Mouse (Mus musculus) kidney, postnatal 4 days (tissue): ENCODE measurements around the gene Gfm2.

Experiments used
- DNase-seq, 2 experiments: peaks; one replicate each; pipeline ENCODE4 v3.0.0; 2021; ENCODE audit warnings: mixed read lengths in 2 of 2

The Gfm2 gene

DNA sequence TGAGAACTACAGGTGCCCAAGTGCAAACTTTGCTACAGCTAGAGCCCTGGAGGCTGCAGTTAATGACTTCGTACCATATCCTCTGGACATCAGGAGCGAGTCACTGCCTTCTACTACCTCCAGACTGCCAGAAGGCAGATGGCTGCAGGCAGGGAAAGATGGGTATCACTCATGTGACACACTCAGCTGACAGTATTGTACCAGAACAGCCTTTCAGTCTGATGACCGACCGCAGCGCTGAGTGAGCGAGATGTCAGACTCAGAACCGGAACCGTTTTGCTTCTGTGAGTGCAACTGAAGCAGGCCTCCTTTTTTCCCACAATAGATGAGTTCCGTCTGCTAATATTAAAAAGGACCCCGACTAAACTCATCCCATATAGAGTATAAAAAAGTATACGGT is 54.9 kb downstream of the Gfm2 start:
- no peak for DNase-seq

DNA sequence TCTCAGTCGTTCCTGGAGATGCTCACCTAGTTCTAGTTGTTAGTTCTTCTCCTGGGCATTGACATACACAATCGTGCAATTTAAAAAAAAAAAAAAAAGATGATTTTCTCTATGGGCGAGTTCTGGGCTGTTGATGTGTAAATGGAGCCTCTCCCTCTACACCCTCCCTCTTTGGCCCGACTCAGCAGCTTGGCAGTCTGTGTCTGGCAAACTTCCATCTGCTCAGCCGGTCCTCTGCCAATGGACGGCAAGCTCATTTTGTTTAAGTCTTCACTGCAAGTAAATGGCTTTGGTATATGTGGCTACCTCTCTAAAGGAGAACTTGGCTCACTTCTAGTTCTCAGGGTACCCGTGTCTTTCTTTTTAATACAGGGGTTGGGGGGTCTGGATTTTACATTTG is 55.7 kb downstream of the Gfm2 start:
- peak; percentile 24 to 50 for DNase-seq

DNA sequence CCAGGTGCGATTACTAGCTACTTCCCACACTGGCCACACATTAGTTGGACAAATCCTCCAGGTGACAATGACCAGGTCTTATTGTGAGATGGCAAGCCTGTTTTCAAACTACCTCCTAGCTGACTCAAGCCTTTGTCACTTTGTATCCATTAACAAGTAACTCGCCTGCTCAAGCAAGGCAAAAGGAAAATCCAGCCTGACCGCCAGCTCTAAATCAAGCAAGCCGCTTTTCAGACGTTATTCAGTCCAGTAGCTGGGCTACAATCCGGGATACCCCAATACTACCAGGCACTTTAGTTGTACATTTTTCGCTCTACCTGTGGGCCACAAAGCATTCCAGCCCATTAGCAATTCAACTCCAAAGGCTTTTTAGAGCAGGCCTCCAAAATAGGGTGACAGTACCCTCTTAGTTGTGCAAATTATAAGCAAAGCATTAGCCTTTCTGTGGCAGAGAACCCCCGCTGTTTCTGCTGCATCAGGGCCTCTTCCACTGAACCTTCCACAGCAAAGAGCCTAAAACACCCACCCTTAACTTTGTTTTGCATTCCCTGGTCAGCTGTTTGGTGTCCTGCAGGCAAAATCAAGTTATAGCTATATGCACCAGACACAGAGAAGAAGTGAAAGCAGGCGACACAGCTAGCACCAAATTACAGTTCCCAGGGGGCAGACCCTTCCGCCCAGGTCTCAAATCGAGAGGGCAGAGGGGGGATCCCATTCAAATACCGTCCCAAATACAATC is 58.6 kb downstream of the Gfm2 start:
- DNase-seq, result peak in 1 of 2 experiments; percentile 35

DNA sequence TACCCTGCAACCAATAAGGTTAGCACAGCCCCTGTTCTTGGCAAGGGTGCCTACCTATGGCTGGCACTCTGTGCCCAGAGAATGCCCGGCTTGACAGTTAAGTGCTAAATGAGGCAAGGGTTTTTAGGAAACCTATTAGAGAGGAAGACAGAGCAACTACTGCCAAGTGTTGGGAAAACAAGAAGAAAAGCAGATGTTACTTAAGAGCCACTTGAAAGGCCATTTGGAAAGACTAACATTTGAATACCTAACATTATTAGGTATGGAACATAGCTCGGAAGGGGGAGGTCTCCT is 59.1 kb downstream of the Gfm2 start:
- no peak for DNase-seq

DNA sequence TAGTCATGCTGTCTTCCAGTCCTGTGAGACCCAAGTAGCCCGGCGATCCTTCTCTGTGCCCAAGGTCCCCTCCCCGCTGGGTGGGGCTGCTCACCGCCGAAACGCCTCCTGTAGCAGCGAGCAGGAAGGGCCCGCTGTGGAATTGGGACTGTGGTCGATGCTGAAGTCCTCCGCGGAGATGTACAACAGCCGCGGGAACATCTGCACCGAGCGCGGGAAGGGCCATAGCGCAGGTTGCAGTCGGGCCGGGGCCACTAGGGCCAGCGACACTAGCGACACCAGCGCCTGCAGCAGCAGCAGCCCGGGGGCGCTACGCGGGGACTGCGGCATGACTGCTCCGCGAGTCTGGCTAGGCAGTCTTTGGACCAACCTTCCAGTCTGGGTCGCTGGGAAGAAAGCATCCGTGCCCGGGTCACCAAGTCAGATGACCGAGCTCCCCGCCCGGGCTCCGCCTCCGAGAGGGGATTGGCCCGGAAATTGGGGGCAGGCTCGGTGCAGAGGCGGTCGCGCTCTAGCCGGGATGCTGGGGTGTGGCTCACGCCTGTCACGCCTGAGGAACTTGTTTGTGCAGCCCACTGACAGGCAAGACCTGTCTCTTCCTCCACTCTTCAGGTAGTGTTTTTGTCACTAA is 60.3 kb downstream of the Gfm2 start, which contains the start of gene Hexb:
TSS of gene Hexb (minus strand) at position 426 of the 631 bp plus-strand sequence.
- peak; percentile 93 to 96 for DNase-seq

DNA sequence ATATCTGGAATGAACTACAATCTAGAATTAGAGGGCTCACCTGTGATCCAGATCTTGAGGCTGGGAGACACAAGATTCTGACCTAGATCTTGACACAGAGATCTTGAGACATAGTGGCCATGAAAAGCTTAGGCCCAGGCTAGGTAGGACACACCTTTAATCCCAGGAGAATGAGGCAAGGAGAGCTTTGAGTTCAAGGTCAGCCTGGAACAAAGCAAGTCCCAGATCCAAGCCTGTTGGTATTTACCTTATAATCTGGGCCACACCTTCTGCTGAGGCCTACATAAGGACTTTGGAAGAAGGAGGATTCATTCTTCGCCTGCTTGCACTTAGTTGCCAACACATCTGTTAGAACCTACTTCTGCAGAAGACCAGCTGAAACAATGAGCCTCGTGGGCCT is 61.4 kb downstream of the Gfm2 start:
- no peak for DNase-seq

DNA sequence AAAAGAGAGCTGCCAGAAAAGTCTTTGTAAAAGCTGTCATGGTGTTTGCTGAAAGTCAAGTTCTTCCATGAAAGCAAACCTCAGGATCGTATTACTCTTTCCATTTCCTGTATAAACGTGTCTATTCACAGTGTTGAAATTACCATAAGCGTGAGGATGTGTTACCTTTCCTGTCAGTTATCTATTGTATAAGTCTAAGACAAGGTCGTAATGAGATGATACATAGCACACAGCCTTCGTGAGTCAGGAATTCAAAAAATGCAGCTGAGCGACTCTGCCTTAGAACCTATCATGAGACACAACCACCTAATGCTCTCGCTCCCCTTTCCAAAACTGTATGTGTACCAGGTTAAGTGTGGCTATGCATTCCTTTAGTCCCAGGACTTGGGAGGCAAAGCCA is 63.3 kb downstream of the Gfm2 start:
- DNase-seq, result no peak

DNA sequence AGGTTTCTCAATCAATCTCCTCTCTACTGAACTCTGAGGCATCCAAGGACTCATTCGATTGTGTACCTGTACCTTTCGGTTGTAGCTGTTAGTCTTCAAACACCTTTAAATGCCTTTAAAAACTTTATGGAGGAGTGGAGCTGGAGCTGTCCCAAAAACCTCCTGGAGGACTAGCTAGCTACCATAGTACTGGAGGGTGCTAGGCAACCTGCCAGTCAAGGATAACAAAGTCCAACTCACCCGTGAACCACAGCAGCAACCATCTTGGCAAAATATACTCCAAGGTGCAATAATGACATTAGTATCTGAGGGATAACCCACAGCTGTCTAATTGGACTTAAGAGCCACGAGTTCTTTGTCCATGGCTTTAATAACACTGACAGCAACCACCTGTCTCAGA is 64.2 kb downstream of the Gfm2 start:
- no peak for DNase-seq

DNA sequence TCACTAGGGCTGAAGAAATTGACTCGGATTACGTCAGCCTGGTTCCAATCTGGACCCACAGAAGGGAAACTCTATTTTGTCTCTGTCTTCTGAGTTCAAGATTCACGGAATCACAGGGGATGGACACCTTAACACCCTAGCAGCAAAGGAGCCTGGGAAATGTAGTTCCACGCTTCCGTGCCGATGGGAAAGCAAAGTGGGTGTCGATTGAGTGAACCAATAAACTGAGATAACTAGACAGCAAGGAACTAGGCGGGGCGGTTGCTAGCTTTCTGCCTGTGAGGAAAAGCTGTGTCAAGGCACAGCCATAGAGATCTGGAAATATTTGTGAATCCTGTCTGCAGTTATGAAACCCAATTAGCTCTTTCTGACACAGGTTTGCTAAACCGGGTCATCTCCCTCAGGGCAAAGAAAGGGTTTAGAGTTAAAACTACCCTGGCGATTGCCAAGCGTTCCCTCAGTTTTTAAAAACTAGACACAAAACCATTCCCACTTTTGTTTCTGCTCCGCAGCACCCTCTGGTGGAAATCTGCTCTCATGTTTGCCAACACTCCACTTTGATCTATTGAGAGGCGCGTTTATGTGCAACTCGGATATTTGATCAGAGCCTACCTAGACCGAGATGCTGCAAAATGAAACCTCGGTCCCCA is 67.4 kb downstream of the Gfm2 start:
- peak; percentile 89 to 91 for DNase-seq

DNA sequence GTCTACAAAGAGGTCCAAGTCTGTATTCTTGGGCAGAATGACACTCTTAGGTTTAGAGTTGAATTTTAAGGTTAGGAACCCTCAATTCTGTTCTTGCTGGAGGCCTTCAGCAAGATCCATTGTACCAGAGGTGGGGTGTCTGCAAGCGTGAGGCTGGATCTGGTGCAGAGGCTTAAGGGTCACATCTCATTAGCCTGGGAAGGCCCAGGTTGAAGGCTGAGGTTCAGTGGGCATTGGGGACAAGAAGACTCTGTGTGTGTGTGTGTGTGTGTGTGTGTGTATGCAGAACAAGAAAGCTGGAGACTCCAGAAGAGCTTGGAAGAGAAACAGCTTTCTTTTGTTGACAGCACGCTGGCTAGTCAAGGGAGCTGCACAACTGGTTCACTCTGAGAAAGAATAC is 68.3 kb downstream of the Gfm2 start:
- no peak for DNase-seq

DNA sequence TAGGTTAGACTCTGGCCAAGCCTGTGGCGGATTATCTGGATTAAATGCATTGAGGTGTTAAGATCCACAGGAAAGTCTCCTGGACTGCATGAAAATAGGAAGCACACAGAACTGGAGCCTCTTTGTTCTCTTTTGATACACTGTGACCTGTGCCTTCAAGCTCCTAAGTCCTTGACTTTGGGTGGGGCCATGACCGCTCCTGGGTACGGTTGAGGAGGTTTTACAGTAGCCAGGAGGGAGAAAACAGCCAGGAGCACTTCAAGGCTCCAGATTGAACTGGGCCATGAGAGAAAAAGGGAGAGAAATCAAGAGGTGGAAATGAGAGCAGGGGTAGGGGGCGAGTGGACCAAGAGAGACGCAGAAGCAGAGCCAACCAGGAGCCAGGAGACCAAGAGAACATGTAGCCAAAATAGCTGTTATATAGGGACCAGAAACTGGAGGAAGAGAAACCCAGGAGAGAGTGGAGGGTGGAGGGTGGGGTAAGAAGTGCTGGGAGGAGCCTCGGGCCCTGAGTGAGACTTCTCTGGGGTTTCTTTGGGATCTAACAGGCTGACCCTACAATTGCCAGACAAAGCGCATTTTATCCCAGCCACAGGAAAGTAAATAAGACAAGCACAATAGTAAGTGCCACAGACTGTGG is 69.9 kb downstream of the Gfm2 start:
- DNase-seq, result no peak

DNA sequence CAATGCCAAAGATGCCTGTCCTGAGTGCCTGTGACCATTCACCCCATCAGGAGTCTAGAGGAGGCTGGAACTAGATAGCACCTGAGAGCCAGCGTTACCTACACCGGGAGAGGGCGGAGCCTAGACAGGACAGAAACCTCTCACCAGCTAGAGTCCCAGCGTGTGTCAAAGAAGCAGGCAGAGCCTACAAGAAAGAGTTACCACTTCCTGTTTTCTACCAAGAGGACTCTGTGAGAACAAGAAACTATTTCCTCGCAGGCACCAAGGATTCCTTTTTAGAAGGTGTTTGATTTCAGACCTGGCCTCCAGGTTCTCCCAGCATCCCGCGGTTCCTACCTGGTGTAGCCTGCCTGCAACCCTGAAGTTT is 70.4 kb downstream of the Gfm2 start:
- DNase-seq, result no peak

DNA sequence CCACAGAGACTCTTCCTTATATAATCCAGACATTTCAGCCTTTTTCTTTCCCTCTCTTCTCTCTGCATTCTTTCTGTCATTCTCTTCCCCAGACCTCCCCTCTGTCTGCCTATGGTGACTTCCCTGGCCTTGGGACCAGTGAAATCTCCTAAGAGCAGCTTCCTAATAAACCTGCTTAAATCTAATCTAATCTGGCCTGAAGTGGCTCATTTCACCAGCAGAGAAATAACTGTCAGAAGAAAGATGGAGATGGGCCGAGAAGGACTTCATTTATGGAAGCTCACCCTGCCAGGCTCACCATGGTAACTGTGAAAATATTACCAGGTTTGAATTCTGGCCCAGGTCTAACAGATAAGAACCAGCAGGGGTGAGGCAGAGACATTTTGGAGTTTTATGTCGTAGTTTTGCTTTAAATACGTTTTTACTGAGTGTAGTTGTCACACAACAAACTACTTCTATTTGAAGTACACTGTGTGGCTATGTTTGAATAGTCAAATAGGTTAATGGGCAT is 70.8 kb downstream of the Gfm2 start:
- no peak for DNase-seq

DNA sequence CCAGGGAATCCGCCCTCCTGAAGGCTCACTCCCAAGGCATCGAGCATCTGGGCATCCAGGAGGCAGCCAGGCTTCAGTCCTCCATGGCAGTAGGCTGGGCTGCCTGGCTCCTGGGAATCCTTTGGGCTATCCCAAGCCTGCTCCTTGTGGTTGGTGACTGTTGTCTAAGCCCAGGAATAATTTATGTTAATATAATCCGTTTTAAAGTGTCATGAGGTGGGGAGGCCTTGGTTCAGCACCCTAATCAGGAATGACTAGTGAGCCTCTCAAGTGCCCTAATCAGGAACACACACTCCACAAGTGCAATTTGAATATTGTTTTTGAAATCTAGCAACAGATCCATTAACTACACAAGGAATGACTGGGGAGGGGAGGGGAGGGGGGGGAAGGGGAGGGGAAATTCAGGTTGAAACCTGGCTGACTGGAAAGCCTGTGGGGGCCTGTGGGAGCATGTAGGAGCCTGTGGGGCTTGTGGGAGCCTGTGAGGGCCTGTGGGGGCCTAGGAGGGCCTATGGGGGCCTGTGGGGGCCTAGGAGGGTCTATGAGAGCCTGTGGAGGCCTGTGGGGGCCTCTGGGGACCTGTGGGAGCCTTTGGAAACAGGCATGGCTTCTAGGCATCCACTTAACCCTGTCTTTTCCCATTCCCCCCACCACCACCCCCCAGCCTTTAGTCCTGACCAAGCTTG is 77.0 kb downstream of the Gfm2 start:
- DNase-seq, result no peak

DNA sequence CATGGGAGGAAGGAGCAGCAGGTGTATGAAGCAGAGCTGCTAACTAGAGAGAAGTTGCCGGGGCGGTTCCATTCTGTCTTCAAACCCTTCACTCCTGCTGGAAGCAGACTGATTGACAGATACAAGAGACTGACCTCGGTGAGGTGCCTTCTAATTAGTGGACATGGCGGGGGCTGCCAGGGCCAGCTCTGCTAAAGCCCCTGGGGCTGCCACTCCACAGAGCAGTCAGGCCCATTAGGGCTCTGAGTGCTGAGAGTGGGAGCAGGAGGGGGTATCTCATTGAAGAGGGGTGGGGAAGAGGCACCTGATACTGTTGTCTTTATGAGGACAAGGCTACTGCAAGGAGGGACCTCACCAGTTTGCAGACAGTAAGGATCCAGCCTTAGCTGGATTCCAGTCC is 77.8 kb downstream of the Gfm2 start:
- no peak for DNase-seq

DNA sequence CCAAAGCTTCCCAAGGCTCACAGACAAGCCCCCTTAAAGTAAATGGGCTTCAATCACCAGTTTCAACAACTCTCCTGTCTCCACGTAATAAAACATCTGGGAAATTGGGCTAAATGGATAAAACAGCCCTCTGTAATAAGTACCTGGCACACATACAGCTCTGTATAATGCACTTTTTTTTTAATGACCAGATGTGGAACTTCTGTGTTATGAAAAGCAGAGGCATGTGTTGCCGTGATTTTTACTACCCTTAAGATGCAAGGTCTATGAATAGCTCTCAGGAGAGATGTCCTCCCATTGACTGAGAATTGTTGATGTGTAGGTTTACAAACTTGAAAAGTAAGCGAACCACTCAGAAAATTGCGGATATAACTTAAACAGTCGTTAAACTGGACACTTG is 78.5 kb downstream of the Gfm2 start:
- DNase-seq, result no peak

DNA sequence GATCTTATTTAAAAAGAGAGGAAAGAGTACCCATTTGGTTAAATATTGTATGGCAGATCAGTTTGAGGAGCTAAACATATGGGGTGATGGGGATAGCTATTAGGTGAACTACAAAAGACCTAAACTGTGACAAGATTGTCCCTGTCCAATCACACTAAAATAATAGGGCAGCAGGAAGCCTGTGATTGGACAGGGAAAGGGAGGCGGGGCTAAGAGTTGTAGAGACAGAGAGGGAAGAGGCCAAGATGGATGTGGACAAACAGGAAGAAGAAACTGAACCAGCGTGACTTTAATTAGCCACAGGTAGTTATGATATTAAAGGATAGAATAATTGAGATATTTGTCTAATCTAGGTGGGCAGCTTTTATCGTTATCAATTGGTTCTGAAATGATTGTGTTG is 82.3 kb downstream of the Gfm2 start:
- no peak for DNase-seq

DNA sequence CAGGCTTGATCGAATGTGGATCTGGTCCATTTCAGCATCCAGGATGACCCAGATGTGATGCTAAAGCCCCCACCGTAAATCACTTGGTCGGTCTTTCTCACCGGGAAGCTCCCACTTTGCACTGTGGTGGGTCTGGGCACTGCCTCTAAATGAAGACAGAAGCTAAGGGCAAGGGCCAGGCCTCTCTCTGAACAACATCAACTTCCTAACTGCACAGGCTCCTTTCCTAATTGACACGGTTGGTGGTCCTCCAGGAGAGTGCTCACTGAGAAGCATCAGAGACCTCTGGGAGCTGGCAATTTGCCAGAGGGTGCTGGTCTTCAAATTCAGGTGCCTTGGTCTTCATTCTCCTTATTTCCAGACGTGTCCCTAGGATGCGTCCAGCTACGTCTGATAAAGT is 86.1 kb downstream of the Gfm2 start:
- no peak for DNase-seq

DNA sequence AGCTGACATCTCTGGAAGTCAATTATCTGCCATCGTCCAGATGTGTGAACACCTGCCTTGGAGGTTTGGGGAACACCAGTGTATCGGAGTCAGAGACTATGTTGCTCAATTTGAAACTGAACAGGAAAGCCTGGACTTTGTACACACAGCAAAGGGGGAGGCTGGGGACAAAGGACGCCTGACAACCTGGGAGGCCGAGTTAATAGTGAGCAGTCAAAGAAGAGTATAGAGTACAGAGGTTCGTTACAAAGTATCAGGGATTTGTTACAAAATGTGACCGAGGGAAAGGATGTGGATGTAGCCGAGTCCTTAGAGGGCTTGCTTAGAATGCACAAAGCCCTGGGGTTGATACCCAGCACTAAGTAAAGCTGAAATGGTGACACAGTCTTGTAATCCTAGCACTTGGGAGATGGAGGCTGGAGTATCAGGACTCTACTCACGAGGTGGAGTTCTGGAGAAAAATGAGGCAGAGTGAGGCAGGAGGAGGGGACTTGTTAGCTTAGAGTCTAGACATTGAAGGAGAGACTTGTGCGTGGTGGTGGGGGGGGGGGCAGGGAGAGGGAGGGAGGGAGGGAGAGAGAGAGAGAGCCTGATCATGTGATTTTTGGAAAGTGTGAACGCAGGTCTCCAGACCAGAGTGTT is 86.7 kb downstream of the Gfm2 start:
- DNase-seq, result peak in 1 of 2 experiments; percentile 54

DNA sequence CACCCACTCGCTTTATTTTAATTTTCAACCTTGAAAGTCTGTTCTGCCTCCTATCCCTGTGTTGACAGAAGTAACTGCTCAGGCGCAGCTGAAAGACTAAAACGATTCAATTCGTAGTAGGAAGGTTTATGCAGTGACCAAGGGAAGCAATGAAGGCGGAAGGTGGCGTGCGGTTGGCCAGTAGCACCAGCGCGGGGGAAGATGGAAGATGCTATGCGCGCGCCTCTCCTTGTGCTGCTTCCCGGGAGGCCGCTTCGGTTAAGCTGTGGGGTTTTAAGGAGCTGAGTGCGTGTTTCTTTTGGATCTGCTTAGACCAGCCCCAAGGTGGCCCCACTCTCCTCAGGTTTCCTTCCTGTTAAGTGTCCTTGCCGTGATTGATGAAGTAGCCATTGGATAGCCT is 87.4 kb downstream of the Gfm2 start:
- peak in 1 of 2 experiments; percentile 52 for DNase-seq

DNA sequence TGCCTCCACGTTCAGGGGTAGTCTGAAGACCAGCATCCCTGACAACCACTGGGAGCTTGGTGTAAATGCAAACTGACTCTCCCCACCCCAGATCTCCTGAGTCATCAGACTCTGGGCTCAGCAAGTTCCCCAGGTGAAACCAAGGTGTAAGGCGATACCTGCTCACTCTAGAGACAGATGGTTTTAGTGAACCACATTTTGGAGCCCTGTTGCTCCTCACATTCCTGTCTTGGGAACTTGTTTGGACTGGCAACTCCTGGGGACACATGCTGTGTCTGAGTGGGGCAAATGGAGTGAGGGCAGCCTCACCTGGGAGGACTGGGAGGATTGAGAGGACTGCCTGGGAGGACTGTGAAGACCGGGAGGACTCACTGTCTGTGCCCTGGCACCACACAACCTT is 90.1 kb downstream of the Gfm2 start:
- DNase-seq, result no peak

DNA sequence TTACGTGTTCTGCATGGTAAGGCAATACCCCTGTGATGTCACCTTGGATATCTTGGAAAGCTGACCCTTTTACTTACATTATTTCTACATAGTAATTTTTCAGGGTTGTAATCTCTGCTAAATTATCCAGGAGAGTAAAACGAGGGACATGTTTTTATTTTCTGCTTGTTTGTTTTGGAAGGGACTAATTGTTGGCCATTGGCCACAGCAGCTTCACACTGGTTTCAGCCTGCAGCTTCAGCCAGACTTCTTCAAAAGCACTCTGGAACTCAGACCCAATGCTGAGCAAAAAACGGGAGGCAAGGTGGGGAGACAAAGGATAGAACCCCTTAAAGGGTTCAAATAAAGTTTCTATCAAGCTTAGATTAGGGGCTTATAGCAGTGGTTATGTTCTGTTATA is 92.4 kb downstream of the Gfm2 start:
- no peak for DNase-seq
